Mouse (Mus musculus) thymus, adult 2 months (tissue): ENCODE data around the gene Sohlh2.

Source experiments
- CTCF ChIP-seq: fragments of 200-500 bp; IDR thresholded peaks from 2 replicates; pipeline ENCODE4 v1.5.1; 2012; ENCODE audit warnings: mild to moderate bottlenecking, control low read depth, low read length, moderate library complexity, borderline replicate concordance; ENCODE audit not compliant: control insufficient read depth, poor library complexity, insufficient read depth; ENCODE audit errors: extremely low read depth
- POLR2A ChIP-seq: fragments of 200-500 bp; IDR thresholded peaks from 2 replicates; pipeline ENCODE4 v1.6.1; 2012; ENCODE audit warnings: mild to moderate bottlenecking, low read length, control low read depth, moderate library complexity; ENCODE audit not compliant: control insufficient read depth, poor library complexity, insufficient read depth; ENCODE audit errors: extremely low read depth

- no peak for TF ChIP-seq CTCF
- TF ChIP-seq POLR2A, result no peak
These were observed 34.7 kb upstream of the Sohlh2 start for GRCm38 (mm10) chr3:55147156-55147555.
